Mouse (Mus musculus): Measurements from ENCODE around the gene Drg2. TPM values are rescaled to one million over a fixed set of nuclear protein-coding genes. Genes with fewer than 3 reads are reported as not detected.

The Drg2 gene
- 45.6 and 48.5 TPM in 2 replicates for polyA plus RNA-seq (2015; fragmentation: Nextera tagmentation; extraction: Ambion mirVana)

DNA sequence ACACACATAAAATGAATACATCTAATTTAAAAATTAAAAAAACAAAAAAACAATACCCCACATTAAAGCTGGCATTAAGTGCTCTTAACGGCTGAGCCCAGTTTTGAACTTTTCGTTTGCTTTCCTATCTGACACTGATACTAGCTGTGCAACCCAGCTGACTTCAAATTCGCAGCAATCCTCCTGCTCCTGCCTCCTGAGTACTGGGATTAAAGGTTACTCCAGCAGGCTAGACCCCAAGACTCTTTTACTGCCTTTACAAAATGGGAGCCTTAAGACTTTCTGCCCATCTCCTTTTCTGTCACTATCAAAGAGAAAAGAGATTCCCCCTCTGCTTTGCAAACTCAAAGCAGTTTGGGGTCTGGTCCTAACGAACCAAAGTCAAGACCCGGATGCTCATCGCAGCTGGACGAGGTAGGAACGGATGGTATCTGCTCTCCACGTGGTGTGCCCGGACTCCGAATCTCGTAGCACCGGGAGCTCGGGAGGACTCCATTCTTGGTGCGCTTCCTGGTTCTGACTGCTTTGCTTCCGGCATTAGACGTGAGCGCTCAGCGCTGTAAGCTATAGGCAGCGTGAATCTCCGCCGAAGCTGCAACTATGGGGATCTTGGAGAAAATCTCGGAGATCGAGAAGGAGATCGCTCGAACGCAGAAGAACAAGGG is at the start of gene Drg2:
Gene Drg2 (plus strand): TSS at position 512 of the 665 bp plus-strand sequence.

DNA sequence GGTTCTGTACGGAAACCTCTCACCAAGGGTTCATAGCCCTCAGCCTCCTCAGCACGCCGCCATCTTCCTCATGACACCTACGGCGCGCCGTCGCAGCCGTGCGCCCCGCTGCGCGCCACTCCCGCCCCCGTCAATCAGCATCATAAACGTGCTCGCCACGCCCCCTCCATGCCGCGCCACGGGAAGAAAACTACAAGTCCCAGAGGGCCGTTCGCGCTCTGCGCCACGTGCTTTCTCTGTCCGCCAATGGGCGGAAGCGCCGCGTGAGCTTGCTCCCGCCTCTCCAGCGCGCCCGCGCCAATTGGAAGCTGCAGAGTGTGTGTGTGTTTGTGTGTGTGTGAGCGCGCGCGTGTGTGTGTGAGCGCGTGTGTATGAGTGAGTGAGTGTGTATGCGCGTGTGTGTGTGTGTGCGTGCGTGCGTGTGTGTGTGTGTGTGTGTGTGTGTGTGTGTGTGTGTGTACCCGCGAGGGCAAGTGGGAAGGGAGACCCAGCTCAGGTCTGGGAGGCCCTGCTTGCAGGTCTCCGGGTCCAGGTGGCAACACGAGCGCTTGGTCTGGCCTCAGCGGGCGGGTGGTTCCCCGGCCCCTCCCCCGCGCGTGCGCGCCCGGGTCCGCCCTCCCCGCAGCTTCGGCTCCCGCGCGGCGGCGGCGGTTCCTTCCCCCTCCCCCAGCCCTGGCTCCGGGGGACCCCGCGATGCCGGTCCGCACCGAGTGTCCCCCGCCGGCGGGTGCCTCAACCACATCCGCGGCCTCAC is 37.3 kb upstream of the Drg2 start, which contains the start of gene Gid4:
Gene Gid4 (plus strand): TSS at position 183 of the 754 bp plus-strand sequence.

DNA sequence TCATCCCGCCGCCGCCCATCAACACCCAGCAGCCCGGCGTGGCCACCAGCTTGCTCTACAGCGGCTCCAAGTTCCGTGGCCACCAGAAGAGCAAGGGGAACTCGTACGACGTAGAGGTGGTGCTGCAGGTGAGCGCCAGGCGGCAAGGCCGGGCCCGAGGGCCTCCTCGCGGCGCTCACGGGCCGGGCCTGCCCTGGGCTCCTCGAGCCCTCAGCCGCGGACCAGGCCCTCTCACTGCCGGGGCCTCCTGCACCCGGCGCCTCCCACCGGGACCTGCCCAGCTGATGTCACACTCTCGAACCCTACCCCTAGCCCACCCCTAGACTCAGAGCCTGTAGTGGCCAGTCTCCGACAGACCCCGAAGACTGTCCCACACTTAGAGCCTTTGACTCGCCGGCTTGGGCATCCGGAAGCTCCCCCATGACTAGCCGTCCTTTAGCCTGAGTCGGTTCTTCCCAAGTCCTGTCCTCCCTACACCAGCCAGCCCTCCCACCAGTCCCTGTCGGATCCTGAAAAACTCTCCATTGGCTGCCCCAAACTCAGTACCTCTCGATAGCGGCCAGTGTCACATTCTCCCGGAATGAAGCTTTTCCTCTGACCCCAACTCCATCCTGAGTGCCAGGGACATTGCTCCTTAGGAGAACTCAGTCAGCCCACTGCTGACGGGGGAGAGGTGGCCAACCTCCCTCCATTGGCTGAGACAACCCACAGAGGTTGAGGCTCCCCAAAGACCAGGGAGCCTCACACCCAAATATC is 36.5 kb upstream of the Drg2 start, which contains the start of gene Atpaf2:
Gene Atpaf2 (minus strand): TSS at position 741 of the 756 bp plus-strand sequence.

DNA sequence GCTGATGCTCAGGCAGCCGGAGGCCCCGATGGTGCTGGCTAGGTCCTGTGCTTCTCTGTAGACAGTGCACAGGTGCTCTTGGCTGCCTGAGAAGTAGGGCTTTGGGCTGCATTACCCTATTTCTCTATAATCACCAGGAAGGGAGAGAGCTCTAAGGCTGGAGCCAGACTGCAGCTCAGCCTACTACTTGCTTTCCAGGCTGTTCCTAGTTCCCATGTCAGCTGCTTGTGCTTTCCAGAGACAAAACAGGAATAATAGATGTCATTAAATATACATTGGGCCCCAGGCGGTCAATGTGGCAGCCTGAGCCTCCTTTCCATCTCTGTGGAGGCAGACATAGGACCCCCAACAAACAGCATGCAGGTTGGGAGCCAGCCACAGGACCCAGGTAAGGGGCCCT is 14.6 kb downstream of the Drg2 start, which contains the start of gene Myo15:
Gene Myo15 (plus strand): TSS at position 301 of the 400 bp plus-strand sequence.

Other genes starting within 250 kb of the Drg2 start
- 29.8 and 40.9 TPM in 2 replicates for gene Srebf1, start 232.0 kb upstream of the Drg2 start, polyA plus RNA-seq (2015; fragmentation: Nextera tagmentation; extraction: Ambion mirVana)
- 17.0 and 19.9 TPM in 2 replicates for gene Tom1l2, start 101.7 kb upstream of the Drg2 start, polyA plus RNA-seq (2015; fragmentation: Nextera tagmentation; extraction: Ambion mirVana)
- 2.3 TPM in 2 replicates for gene Drc3, start 101.3 kb upstream of the Drg2 start, polyA plus RNA-seq (2015; fragmentation: Nextera tagmentation; extraction: Ambion mirVana)
- 12.4 and 12.9 TPM in 2 replicates for gene Gid4, start 37.4 kb upstream of the Drg2 start, polyA plus RNA-seq (2015; fragmentation: Nextera tagmentation; extraction: Ambion mirVana)
- 45.6 and 48.6 TPM in 2 replicates for gene Atpaf2, start 36.1 kb upstream of the Drg2 start, polyA plus RNA-seq (2015; fragmentation: Nextera tagmentation; extraction: Ambion mirVana)
- gene Myo15, start 14.7 kb downstream of the Drg2 start, polyA plus RNA-seq (2015; fragmentation: Nextera tagmentation; extraction: Ambion mirVana): 0.01 and 0.04 TPM in 2 replicates
- gene Alkbh5, start 81.8 kb downstream of the Drg2 start, polyA plus RNA-seq (2015; fragmentation: Nextera tagmentation; extraction: Ambion mirVana): 34.2 and 37.8 TPM in 2 replicates
- 13.6 and 14.3 TPM in 2 replicates for gene Llgl1, start 245.1 kb downstream of the Drg2 start, polyA plus RNA-seq (2015; fragmentation: Nextera tagmentation; extraction: Ambion mirVana)

Data from skeletal muscle tissue, postnatal 0 days (tissue).